Mouse (Mus musculus): ENCODE results near the gene Mob1b.

The Mob1b gene

GRCm38 (mm10) chr5:88782072-88782765 lies 61.6 kb downstream of the Mob1b start:
- DNase-seq (ENCODE audit: low spot score in 2 of 2): no peak

- DNase-seq (ENCODE audit: low spot score in 2 of 2): no peak
Measured at GRCm38 (mm10) chr5:88785059-88785458, 64.4 kb downstream of the Mob1b start.

DNA sequence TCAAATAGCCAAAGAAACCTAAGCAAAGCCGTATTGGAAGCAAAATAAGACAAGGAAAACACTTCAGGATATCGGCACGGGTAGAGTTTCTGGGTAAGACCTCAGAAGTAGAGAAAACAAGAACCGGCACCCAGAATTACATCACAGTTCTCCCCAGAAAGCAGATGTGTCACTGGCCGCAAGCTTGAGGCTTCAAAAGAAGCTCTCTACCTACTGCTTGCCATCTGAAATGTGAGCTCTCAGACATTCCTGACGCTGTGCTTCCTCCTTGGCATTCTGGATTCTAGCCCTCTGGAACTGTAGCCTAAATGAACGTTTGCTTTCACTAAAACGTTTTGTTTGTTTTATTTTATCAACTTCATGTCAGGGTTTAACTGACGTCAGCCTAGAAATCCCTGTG lies 70.0 kb downstream of the Mob1b start:
- no peak for DNase-seq (ENCODE audit: low spot score in 2 of 2)

GRCm38 (mm10) chr5:88791256-88792245 lies 70.9 kb downstream of the Mob1b start:
- peak in 1 of 2 experiments; percentile 21 for DNase-seq (ENCODE audit: low spot score in 2 of 2)

DNA sequence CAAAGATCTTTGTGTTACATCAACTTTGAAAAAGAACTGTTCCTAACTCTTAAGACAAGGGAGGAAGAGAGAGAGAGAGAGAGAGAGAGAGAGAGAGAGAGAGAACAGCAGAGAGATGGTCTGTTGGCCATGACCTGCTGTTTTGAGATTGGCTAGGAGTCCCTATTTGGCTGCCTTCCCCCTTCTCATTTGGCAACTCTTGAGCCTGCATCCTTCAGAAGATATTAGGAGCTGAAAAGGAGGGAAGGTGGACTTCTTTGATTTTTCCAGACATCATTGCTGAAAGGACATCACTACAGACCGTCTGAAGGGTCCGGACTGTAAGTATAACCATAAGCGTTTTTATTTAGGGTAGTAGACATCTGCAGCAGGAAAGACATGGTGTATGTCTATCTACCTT lies 73.0 kb downstream of the Mob1b start:
- DNase-seq (ENCODE audit: low spot score in 2 of 2): no peak

GRCm38 (mm10) chr5:88795910-88796584 lies 75.4 kb downstream of the Mob1b start:
- no peak for DNase-seq (ENCODE audit: low spot score in 2 of 2)

GRCm38 (mm10) chr5:88796588-88796987 lies 75.9 kb downstream of the Mob1b start:
- DNase-seq (ENCODE audit: low spot score in 2 of 2): no peak

- no peak for DNase-seq (ENCODE audit: low spot score in 2 of 2)
Measured at GRCm38 (mm10) chr5:88797121-88797520, 76.5 kb downstream of the Mob1b start.

- DNase-seq (ENCODE audit: low spot score in 2 of 2): no peak
Measured at GRCm38 (mm10) chr5:88805616-88806015, 85.0 kb downstream of the Mob1b start.

DNA sequence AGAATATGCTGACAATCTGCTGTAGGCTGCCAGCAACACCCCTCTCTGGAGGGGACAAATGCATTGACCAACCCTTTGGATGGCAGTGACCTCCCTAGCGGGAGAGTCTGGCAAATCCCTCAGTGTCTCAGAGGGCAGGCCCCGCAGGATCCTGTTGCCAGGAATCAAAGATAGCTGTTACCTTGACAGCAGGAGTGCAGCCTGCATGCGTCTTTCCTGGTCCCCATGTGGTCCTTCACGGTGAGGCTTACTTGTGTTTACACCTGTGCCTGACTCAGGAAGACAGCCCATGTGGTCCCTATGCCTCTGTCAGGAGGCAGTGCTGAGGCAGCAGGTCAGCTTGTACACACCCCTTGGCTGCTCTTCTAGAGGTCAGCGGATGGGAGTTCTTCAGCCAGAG lies 85.6 kb downstream of the Mob1b start:
- DNase-seq (ENCODE audit: low spot score in 2 of 2): no peak

DNA sequence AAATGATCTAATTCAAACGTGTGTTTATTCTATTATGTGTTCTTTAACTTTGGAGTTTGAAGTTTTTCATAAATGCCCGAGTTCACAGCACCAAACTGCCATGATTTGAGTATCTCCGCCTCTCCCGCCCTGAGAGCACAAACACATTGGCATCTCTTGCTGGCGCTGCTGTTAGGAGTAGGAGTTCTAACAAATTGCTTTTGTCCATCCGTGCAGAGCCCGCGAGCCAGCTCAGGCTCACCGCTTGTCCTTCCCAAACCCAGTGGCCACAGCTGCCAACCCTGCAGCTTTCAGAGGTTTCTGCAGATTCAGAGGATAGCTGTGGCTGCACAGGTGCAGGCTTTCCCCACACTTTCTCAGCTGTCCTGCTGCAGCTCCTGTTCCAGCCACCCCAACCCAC lies 86.7 kb downstream of the Mob1b start:
- DNase-seq (ENCODE audit: low spot score in 2 of 2): no peak

- DNase-seq (ENCODE audit: low spot score in 2 of 2): no peak
Measured at GRCm38 (mm10) chr5:88813188-88813587, 92.5 kb downstream of the Mob1b start.
